Mouse (Mus musculus) monocyte, adult 5-6 weeks (primary cell): ENCODE measurements at regions not wholly inside any gene's neighbourhood (a gene's known extent, or its start where the extent isn't known, plus 50 kb on each side); places are given as distances from the start of the nearest gene placed in this dataset.

ENCODE experiments used
- ATAC-seq: fragments of 153-309, 156-312 bp; replicated peaks from 2 replicates; pipeline ENCODE4 v1.8.0; 2017; ENCODE audit warnings: mild to moderate bottlenecking; ENCODE audit not compliant: low TSS enrichment, insufficient number of reproducible peaks, severe bottlenecking, poor library complexity, low FRiP score

GRCm38 (mm10) chr5:64661959-64662358 lies 141.2 kb upstream of the Klf3 start:
- no peak for ATAC-seq

- ATAC-seq: peak; percentile 67
These were observed 140.7 kb upstream of the Klf3 start for GRCm38 (mm10) chr5:64662476-64662875.

- no peak for ATAC-seq
These were observed 139.4 kb upstream of the Klf3 start for GRCm38 (mm10) chr5:64663766-64664165.

GRCm38 (mm10) chr5:64665064-64665463 lies 138.1 kb upstream of the Klf3 start:
- no peak for ATAC-seq

- no peak for ATAC-seq
These were observed 136.9 kb upstream of the Klf3 start for GRCm38 (mm10) chr5:64666256-64666655.

- ATAC-seq: no peak
These were observed 136.1 kb upstream of the Klf3 start for GRCm38 (mm10) chr5:64667053-64667452.

GRCm38 (mm10) chr5:64673861-64674260 lies 129.3 kb upstream of the Klf3 start:
- no peak for ATAC-seq

DNA sequence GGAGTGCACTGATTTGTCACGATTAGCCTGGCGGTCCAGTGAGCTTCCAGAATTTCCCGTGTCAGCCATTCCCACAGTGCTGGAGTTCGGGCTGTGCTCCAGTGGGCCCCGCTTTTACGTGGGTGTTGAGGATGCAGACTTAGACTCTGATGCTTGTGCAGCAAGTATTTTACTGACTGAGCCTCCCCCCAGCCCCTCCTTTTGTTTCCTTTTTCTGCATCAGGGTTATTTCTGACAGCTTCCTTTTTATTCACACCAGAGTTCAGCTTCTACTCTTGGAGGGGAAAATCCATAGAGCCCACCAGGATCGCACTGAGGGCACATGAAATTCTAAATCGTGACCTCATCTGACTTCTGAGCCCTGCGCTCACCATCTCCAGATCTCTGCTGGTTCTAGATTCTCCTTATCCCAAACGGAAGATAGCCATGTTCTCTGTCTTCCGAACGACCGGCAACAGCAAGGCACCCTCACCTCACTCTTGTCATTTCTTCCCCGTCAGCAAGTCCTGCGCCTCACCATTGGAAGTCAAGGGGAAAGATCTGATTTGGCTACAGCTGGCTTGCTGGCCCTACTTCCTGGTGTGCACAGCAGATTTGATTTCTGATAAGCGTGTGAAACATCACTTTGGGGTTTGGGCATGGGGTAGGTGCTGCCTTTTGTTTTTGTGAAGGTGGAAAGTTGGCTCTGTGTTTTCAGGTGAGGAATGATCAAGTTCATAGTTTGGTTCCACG lies 126.8 kb upstream of the Klf3 start:
- ATAC-seq: no peak; the same call in 1 of the 2 replicates

DNA sequence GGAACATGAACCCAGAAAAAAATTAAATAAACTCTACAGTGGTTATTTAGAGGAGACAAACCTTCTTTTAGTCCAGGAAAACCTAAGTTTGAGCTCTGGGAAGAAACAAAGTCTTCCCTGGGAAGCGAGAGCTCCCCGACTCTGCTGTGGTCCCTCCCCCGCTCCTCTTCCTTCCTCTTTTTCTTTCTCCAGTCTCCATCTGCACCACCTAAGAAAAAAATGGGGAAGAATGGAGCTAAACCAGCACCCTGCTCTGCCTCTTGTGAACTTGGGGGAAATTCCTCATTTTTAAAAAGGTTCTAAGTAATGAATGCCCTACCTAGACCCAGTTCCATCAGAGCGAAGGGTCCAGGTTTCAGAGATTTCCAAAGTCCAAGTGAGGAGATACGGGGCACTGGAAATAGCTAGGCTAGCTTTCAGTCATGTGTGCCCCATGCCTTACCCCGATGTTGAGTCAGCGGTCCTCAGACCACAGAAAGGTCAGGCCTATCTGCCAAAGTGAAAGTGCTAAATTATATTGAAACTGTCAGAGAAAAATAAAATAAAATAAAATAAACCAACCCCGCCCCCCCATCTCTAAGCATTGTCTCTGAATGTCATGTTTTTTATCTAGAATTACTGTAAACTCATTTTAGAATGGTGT lies 126.1 kb upstream of the Klf3 start:
- ATAC-seq: peak; percentile 56; the same call in 1 of the 2 replicates

- no peak for ATAC-seq
These were observed 124.5 kb upstream of the Klf3 start for GRCm38 (mm10) chr5:64678706-64679105.

- no peak for ATAC-seq
These were observed 123.1 kb upstream of the Klf3 start for GRCm38 (mm10) chr5:64679996-64680625.

GRCm38 (mm10) chr5:64681161-64681560 lies 122.0 kb upstream of the Klf3 start:
- ATAC-seq: no peak

GRCm38 (mm10) chr5:64682326-64682845 lies 120.8 kb upstream of the Klf3 start:
- no peak for ATAC-seq

DNA sequence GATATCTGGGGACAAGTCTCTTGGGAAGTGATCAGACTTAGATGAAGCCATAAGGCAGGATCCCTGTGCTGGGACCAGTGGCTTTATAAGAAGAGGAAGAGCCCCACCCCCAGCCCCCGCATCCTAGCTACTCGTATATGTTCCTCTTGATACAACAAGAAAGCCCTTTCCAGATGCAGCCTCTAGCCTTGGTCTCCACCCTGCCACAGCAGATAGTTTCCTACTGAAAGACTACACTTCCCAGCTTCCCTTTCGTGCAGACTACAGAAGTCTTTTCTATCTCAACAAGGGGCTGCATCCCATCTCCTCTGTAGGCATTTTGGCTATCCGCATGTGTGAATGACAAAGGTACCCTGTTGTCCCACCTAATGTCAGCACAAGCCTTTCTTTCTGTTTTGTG lies 119.8 kb upstream of the Klf3 start:
- ATAC-seq: no peak

GRCm38 (mm10) chr5:64684275-64684674 lies 118.9 kb upstream of the Klf3 start:
- ATAC-seq: no peak

GRCm38 (mm10) chr5:64690148-64690547 lies 113.0 kb upstream of the Klf3 start:
- no peak for ATAC-seq

DNA sequence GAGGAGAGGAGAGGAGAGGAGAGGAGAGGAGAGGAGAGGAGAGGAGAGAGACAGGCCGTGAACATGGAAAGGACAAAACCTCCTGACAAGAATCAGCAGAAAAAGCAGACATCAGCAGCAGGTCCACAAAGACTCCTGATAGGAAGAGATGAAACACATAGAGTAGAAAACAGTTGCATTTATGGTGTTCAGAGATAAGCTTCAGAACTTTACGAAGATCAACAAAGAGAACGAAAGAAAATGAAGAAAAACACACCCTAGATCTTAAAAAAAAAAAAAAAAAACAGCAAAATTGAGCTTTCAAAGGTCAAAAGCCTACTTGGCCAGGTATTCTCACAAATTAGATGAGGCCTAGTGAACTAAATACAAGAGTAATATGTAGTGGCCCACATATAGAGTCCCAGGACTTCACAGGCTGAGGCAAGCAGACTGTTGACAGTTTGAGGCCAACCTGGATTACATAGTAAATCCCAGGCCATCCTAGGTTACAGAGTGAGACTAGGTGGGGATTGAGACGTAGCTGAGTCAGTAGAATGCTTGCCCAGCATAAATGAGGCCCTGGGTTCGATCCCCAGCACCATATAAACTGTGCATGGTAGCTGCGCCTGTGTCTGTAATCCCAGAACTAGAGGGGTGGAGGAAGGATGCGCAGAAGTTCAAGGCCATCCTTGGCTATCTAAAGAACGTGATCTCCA lies 111.6 kb upstream of the Klf3 start:
- no peak for ATAC-seq

GRCm38 (mm10) chr5:64692335-64692734 lies 110.9 kb upstream of the Klf3 start:
- ATAC-seq: no peak

DNA sequence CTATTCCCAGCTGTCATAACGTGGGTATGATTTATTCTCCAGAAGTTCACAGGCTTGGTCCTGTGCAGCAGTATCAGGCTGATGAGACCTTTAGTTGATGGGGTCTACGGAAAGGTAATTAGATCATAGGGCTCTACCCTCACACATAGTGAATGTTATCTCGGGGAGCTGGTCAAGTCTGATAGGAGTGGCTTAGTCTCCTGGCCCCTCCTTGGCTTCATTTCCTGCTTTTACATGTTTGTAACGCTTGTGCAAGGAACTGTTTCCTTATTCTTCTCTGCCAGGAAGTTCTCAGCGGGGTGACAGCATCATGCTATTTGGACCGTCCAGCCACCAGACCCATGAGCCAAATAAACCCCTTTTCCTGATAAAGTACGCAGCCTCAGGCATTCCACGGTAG lies 109.6 kb upstream of the Klf3 start:
- ATAC-seq: peak; percentile 50; the same call in 1 of the 2 replicates
